Mouse (Mus musculus): ENCODE data around the gene Gm3336.

- no peak for TF ChIP-seq POLR2A (IDR thresholded peaks at IDR 0.05; ENCODE audit: low read depth, low read length)
- no peak for TF ChIP-seq CTCF (IDR thresholded peaks at IDR 0.05; ENCODE audit: extremely low read depth, insufficient read depth, insufficient read length, insufficient replicate concordance)
Observed at GRCm38 (mm10) chr8:70746676-70747075, 28.3 kb downstream of the Gm3336 start.
